Mouse (Mus musculus): ENCODE data around the gene Mpzl3. TPM values are rescaled to one million over a fixed set of nuclear protein-coding genes. Genes with fewer than 3 reads are reported as not detected.

Gene Mpzl3
- polyA plus RNA-seq, 1 experiment from 2014 or later: 1.8 TPM

- Histone ChIP-seq H3K4me3 (ENCODE audit: low read depth, low read length) (no peak overlapping the region), H3K9ac (ENCODE audit: low read length) (no peak overlapping the region), H3K4me1 (ENCODE audit: control insufficient read depth, insufficient read depth, low read length) (0 out of 2 replicates have a peak, but pooled peaks cover 4% of the 10 kb centered on the region), H3K36me3 (ENCODE audit: control insufficient read depth, insufficient read depth, low read length) (no peaks in the 10 kb centered on the region), H3K27me3 (ENCODE audit: control insufficient read depth, insufficient read depth, low read length) (peaks cover 43% of the 10 kb centered on the region), H3K9me3 (ENCODE audit: control insufficient read depth, low read length) (no peaks in the 10 kb centered on the region), H3K27ac (ENCODE audit: low read depth, low read length) (no peak overlapping the region), H3K4me2 (ENCODE audit: low read depth) (no peak overlapping the region)
- WGBS: 17% methylated on average over 14 of the region's 14 CpGs
- no peak for ATAC-seq (ENCODE audit: insufficient read depth, low FRiP score, low TSS enrichment)
- DNase-seq (ENCODE audit: low spot score): no peak
Measured at GRCm38 (mm10) chr9:45040066-45040845, 14.7 kb upstream of the Mpzl3 start.

- WGBS: 30% methylated on average over 16 of the region's 17 CpGs
- Histone ChIP-seq H3K9me3 (ENCODE audit: control insufficient read depth, low read length) (no peaks in the 10 kb centered on the region), H3K4me3 (ENCODE audit: low read depth, low read length) (no peak overlapping the region), H3K36me3 (ENCODE audit: control insufficient read depth, insufficient read depth, low read length) (no peaks in the 10 kb centered on the region), H3K4me1 (ENCODE audit: control insufficient read depth, insufficient read depth, low read length) (0 out of 2 replicates have a peak, but pooled peaks cover 4% of the 10 kb centered on the region), H3K27me3 (ENCODE audit: control insufficient read depth, insufficient read depth, low read length) (peaks cover 43% of the 10 kb centered on the region), H3K4me2 (ENCODE audit: low read depth) (no peak overlapping the region), H3K27ac (ENCODE audit: low read depth, low read length) (no peak overlapping the region), H3K9ac (ENCODE audit: low read length) (no peak overlapping the region)
- no peak for ATAC-seq (ENCODE audit: insufficient read depth, low FRiP score, low TSS enrichment)
- peak; percentile 17 for DNase-seq (ENCODE audit: low spot score)
Measured at GRCm38 (mm10) chr9:45041131-45041838, 13.7 kb upstream of the Mpzl3 start.

GRCm38 (mm10) chr9:45042056-45042720 is 12.8 kb upstream of the Mpzl3 start:
- no peak overlapping the region for H3K27ac ChIP-seq (ENCODE audit: low read depth, low read length)

GRCm38 (mm10) chr9:45042947-45043346 is 12.0 kb upstream of the Mpzl3 start:
- DNase-seq (ENCODE audit: low spot score) (no peak), ATAC-seq (ENCODE audit: insufficient read depth, low FRiP score, low TSS enrichment) (no peak)
- peaks cover 43% of the 10 kb centered on the region for H3K27me3 ChIP-seq (ENCODE audit: control insufficient read depth, insufficient read depth, low read length)
- H3K9me3 ChIP-seq (ENCODE audit: control insufficient read depth, low read length): no peaks in the 10 kb centered on the region
- no peak overlapping the region; the same call in 1 of the 2 replicates for H3K9ac ChIP-seq (ENCODE audit: low read length)
- WGBS: under 1% methylated on average over 10 of the region's 10 CpGs
- H3K4me3 ChIP-seq (ENCODE audit: low read depth, low read length): peak overlapping the region; percentile 10; the same call in 1 of the 2 replicates
- H3K36me3 ChIP-seq (ENCODE audit: control insufficient read depth, insufficient read depth, low read length): no peaks in the 10 kb centered on the region
- H3K4me2 ChIP-seq (ENCODE audit: low read depth): peak overlapping the region; percentile 32
- no peak overlapping the region for H3K27ac ChIP-seq (ENCODE audit: low read depth, low read length)
- 0 out of 2 replicates have a peak, but pooled peaks cover 4% of the 10 kb centered on the region for H3K4me1 ChIP-seq (ENCODE audit: control insufficient read depth, insufficient read depth, low read length)

More at GRCm38 (mm10) chr9:45042056-45042720, 12.8 kb upstream of the Mpzl3 start:
- Histone ChIP-seq H3K27me3 (ENCODE audit: control insufficient read depth, insufficient read depth, low read length) (peaks cover 43% of the 10 kb centered on the region), H3K4me3 (ENCODE audit: low read depth, low read length) (peak overlapping the region; percentile 10; the same call in 1 of the 2 replicates), H3K4me2 (ENCODE audit: low read depth) (peak overlapping the region; percentile 32), H3K9me3 (ENCODE audit: control insufficient read depth, low read length) (no peaks in the 10 kb centered on the region), H3K4me1 (ENCODE audit: control insufficient read depth, insufficient read depth, low read length) (0 out of 2 replicates have a peak, but pooled peaks cover 4% of the 10 kb centered on the region), H3K9ac (ENCODE audit: low read length) (no peak overlapping the region), H3K36me3 (ENCODE audit: control insufficient read depth, insufficient read depth, low read length) (no peaks in the 10 kb centered on the region)
- ATAC-seq (ENCODE audit: insufficient read depth, low FRiP score, low TSS enrichment) (no peak), DNase-seq (ENCODE audit: low spot score) (peak; percentile 20)
- 2% methylated on average over 20 of the region's 20 CpGs for WGBS

- H3K27me3 ChIP-seq (ENCODE audit: control insufficient read depth, insufficient read depth, low read length): peaks cover 21% of the 10 kb centered on the region
- ATAC-seq (ENCODE audit: insufficient read depth, low FRiP score, low TSS enrichment) (no peak), DNase-seq (ENCODE audit: low spot score) (no peak)
- H3K4me2 ChIP-seq (ENCODE audit: low read depth): no peak overlapping the region
- H3K9me3 ChIP-seq (ENCODE audit: control insufficient read depth, low read length): no peaks in the 10 kb centered on the region
- no peaks in the 10 kb centered on the region for H3K36me3 ChIP-seq (ENCODE audit: control insufficient read depth, insufficient read depth, low read length)
- 0 out of 2 replicates have a peak, but pooled peaks cover 4% of the 10 kb centered on the region for H3K4me1 ChIP-seq (ENCODE audit: control insufficient read depth, insufficient read depth, low read length)
- H3K4me3 ChIP-seq (ENCODE audit: low read depth, low read length): no peak overlapping the region
- H3K27ac ChIP-seq (ENCODE audit: low read depth, low read length): no peak overlapping the region
- no peak overlapping the region for H3K9ac ChIP-seq (ENCODE audit: low read length)
- WGBS: 90% methylated on average over 16 of the region's 16 CpGs
Measured at GRCm38 (mm10) chr9:45046973-45047372, 8.0 kb upstream of the Mpzl3 start.

- no peak overlapping the region for H3K27ac ChIP-seq (ENCODE audit: low read depth, low read length)
- WGBS: 42% methylated on average over 4 of the region's 4 CpGs
- no peak for ATAC-seq (ENCODE audit: insufficient read depth, low FRiP score, low TSS enrichment)
Measured at GRCm38 (mm10) chr9:45048511-45048910, 6.5 kb upstream of the Mpzl3 start.

GRCm38 (mm10) chr9:45049731-45050130 is 5.3 kb upstream of the Mpzl3 start:
- 90% methylated on average over 1 of the region's 1 CpGs for WGBS
- no peak for DNase-seq (ENCODE audit: low spot score)
- H3K9me3 ChIP-seq (ENCODE audit: control insufficient read depth, low read length): no peaks in the 10 kb centered on the region
- H3K27me3 ChIP-seq (ENCODE audit: control insufficient read depth, insufficient read depth, low read length): no peaks in the 10 kb centered on the region
- H3K4me3 ChIP-seq (ENCODE audit: low read depth, low read length): no peak overlapping the region
- ATAC-seq (ENCODE audit: insufficient read depth, low FRiP score, low TSS enrichment): no peak
- no peaks in the 10 kb centered on the region for H3K36me3 ChIP-seq (ENCODE audit: control insufficient read depth, insufficient read depth, low read length)
- H3K4me2 ChIP-seq (ENCODE audit: low read depth): no peak overlapping the region
- H3K27ac ChIP-seq (ENCODE audit: low read depth, low read length): no peak overlapping the region
- no peak overlapping the region for H3K9ac ChIP-seq (ENCODE audit: low read length)
- no peaks in the 10 kb centered on the region for H3K4me1 ChIP-seq (ENCODE audit: control insufficient read depth, insufficient read depth, low read length)

More at GRCm38 (mm10) chr9:45048511-45048910, 6.5 kb upstream of the Mpzl3 start:
- Histone ChIP-seq H3K4me2 (ENCODE audit: low read depth) (no peak overlapping the region), H3K9ac (ENCODE audit: low read length) (no peak overlapping the region), H3K36me3 (ENCODE audit: control insufficient read depth, insufficient read depth, low read length) (no peaks in the 10 kb centered on the region), H3K9me3 (ENCODE audit: control insufficient read depth, low read length) (no peaks in the 10 kb centered on the region), H3K4me1 (ENCODE audit: control insufficient read depth, insufficient read depth, low read length) (no peaks in the 10 kb centered on the region), H3K4me3 (ENCODE audit: low read depth, low read length) (no peak overlapping the region), H3K27me3 (ENCODE audit: control insufficient read depth, insufficient read depth, low read length) (peaks cover 6% of the 10 kb centered on the region; the same call in 1 of the 2 replicates)
- peak; percentile 42 for DNase-seq (ENCODE audit: low spot score)

- Histone ChIP-seq H3K36me3 (ENCODE audit: control insufficient read depth, insufficient read depth, low read length) (no peaks in the 10 kb centered on the region), H3K9me3 (ENCODE audit: control insufficient read depth, low read length) (no peaks in the 10 kb centered on the region), H3K27ac (ENCODE audit: low read depth, low read length) (no peak overlapping the region), H3K27me3 (ENCODE audit: control insufficient read depth, insufficient read depth, low read length) (no peaks in the 10 kb centered on the region), H3K9ac (ENCODE audit: low read length) (no peak overlapping the region), H3K4me1 (ENCODE audit: control insufficient read depth, insufficient read depth, low read length) (no peaks in the 10 kb centered on the region), H3K4me3 (ENCODE audit: low read depth, low read length) (no peak overlapping the region), H3K4me2 (ENCODE audit: low read depth) (no peak overlapping the region)
- 91% methylated on average over 2 of the region's 2 CpGs for WGBS
- ATAC-seq (ENCODE audit: insufficient read depth, low FRiP score, low TSS enrichment): no peak
- no peak for DNase-seq (ENCODE audit: low spot score)
Measured at GRCm38 (mm10) chr9:45050301-45050700, 4.7 kb upstream of the Mpzl3 start.
